Comparison of ENCODE assay signal across 8 mouse cellular contexts in genomic region chr11:80088917-80089816, GRCm38 (mm10). TPM values are rescaled to one million over a fixed set of nuclear protein-coding genes. Genes with fewer than 3 reads are reported as not detected.
DNase-seq lines count a peak whose midpoint lies in the region; ATAC-seq and TF ChIP-seq lines count a peak whose summit lies in the region.

Gene Atad5, plus strand, starts transcription at chr11:80089400.

- 6% methylated on average over 57 of the region's 57 CpGs for WGBS in forebrain, embryonic 14.5 days
- WGBS in neural tube, embryonic 15.5 days = 6% methylated on average over 57 of the region's 57 CpGs

- no peak for TF ChIP-seq CTCF in ES-Bruce4 (IDR thresholded peaks at IDR 0.05; ENCODE audit: low read depth, low read length)

- intact Hi-C loops in heart, postnatal 14 days (cut with DNase I) = loop anchor here (5.0 to 10.0 kb wide), 3 partner anchors 47 to 96 kb away; partner anchors contain the start of genes Rnf135 and Tefm

- no peak for TF ChIP-seq POLR2A in ES-Bruce4 (IDR thresholded peaks at IDR 0.05; ENCODE audit: insufficient read depth, low read length)

- H3K27me3 ChIP-seq in ES-Bruce4 (ENCODE audit: control insufficient read depth, insufficient read depth, low read length, poor library complexity, severe bottlenecking) = no peaks in the 10 kb centered on the region
- H3K27me3 ChIP-seq in forebrain, embryonic 14.5 days (replicated peaks; ENCODE audit: control insufficient read depth, insufficient read depth, low read length) = no peaks in the 10 kb centered on the region
- H3K27me3 ChIP-seq in neural tube, embryonic 15.5 days (replicated peaks) = no peaks in the 10 kb centered on the region

- no peaks in the 10 kb centered on the region for H3K9me3 ChIP-seq in ES-Bruce4 (replicated peaks; ENCODE audit: control insufficient read depth, insufficient read depth, low read length, poor library complexity, severe bottlenecking)
- H3K9me3 ChIP-seq in forebrain, embryonic 14.5 days (replicated peaks; ENCODE audit: control insufficient read depth, low read length) = no peaks in the 10 kb centered on the region
- no peaks in the 10 kb centered on the region for H3K9me3 ChIP-seq in neural tube, embryonic 15.5 days (replicated peaks)

- H3K9ac ChIP-seq in ES-Bruce4 (ENCODE audit: low read depth, poor library complexity, severe bottlenecking) = peak within 1 kb of the TSS; percentile 95
- peak within 1 kb of the TSS; percentile 96 for H3K9ac ChIP-seq in forebrain, embryonic 14.5 days (ENCODE audit: low read length)
- peak within 1 kb of the TSS; percentile 87 for H3K9ac ChIP-seq in neural tube, embryonic 15.5 days (replicated peaks)

- H3K4me1 ChIP-seq in ES-Bruce4 (ENCODE audit: control insufficient read depth, insufficient read depth, low read length) = no peaks in the 10 kb centered on the region
- peaks cover 2% of the 10 kb centered on the region; the same call in 1 of the 2 replicates for H3K4me1 ChIP-seq in forebrain, embryonic 14.5 days (ENCODE audit: control insufficient read depth, insufficient read depth, low read length)
- H3K4me1 ChIP-seq in neural tube, embryonic 15.5 days = peaks cover 15% of the 10 kb centered on the region

- DNase-seq in forebrain, embryonic 14.5 days (ENCODE audit: low spot score) = peak; percentile 91
- DNase-seq in heart, postnatal 14 days = peak; percentile 90 to 94
- DNase-seq in layer of hippocampus, adult 11-12 months (ENCODE audit: low spot score) = peak; percentile 87
- DNase-seq in lung, adult 18-20 months = peak; percentile 86 to 87
- peak; percentile 92 for DNase-seq in testis, postnatal 14 days (ENCODE audit: low spot score)

- peaks cover 5% of the 10 kb centered on the region; the same call in 1 of the 2 replicates for H3K36me3 ChIP-seq in ES-Bruce4 (ENCODE audit: control insufficient read depth, insufficient read depth, low read length, poor library complexity, severe bottlenecking)
- H3K36me3 ChIP-seq in forebrain, embryonic 14.5 days (ENCODE audit: control insufficient read depth, insufficient read depth, low read length) = no peaks in the 10 kb centered on the region
- no peaks in the 10 kb centered on the region for H3K36me3 ChIP-seq in neural tube, embryonic 15.5 days

- TF ChIP-seq EP300 in ES-Bruce4 (IDR thresholded peaks at IDR 0.05; ENCODE audit: insufficient read depth, low read depth, low read length) = 0 out of 2 replicates have a peak, but pooled peaks have one; percentile 31

- peak within 1 kb of the TSS; percentile 99 for H3K4me3 ChIP-seq in ES-Bruce4 (ENCODE audit: low read depth, low read length)
- H3K4me3 ChIP-seq in forebrain, embryonic 14.5 days (ENCODE audit: low read depth, low read length) = peak within 1 kb of the TSS; percentile 99
- peak within 1 kb of the TSS; percentile 96 for H3K4me3 ChIP-seq in neural tube, embryonic 15.5 days (replicated peaks)

- peak within 1 kb of the TSS; percentile 80 for H3K4me2 ChIP-seq in forebrain, embryonic 14.5 days (ENCODE audit: low read length)
- peak within 1 kb of the TSS; percentile 86 for H3K4me2 ChIP-seq in neural tube, embryonic 15.5 days

- H3K27ac ChIP-seq in ES-Bruce4 (ENCODE audit: insufficient read depth, low read length) = no peak within 1 kb of the TSS
- no peak within 1 kb of the TSS; the same call in 1 of the 2 replicates for H3K27ac ChIP-seq in forebrain, embryonic 14.5 days (ENCODE audit: low read depth, low read length)
- H3K27ac ChIP-seq in neural tube, embryonic 15.5 days (replicated peaks) = peak within 1 kb of the TSS; percentile 33; the same call in 1 of the 2 replicates

- ATAC-seq in cerebellum, adult (ENCODE audit: insufficient number of reproducible peaks, low FRiP score, low TSS enrichment) = peak; percentile 66; the same call in 1 of the 2 replicates
- ATAC-seq in forebrain, embryonic 14.5 days = peak; percentile 89
- ATAC-seq in neural tube, embryonic 15.5 days (ENCODE audit: low FRiP score) = peak; percentile 80

RNA-seq across cellular contexts. Expression of gene Atad5, which starts in this region (rescaled TPM):
- 25.0 and 26.6 TPM in 2 replicates for polyA plus RNA-seq in ES-Bruce4 (2011; ENCODE audit: insufficient read depth, insufficient read length, low read depth, missing spikeins)
- 8.8 and 9.0 TPM in 2 replicates for polyA plus RNA-seq in forebrain, embryonic 14.5 days (2014; fragmentation: Nextera tagmentation; extraction: Ambion mirVana)
- 1 to 10 TPM; 1.8 to 2.0 TPM for total RNA-seq in heart, postnatal 14 days (2021)
- polyA plus RNA-seq in neural tube, embryonic 15.5 days (2015; fragmentation: Nextera tagmentation; extraction: Ambion mirVana) = 3.5 and 6.2 TPM in 2 replicates
